Mouse (Mus musculus): Measurements from ENCODE around the gene Hivep3. TPM values are rescaled to one million over a fixed set of nuclear protein-coding genes. Genes with fewer than 3 reads are reported as not detected.
A peak's percentile ranks its signal among the peaks of the same experiment; 100 is the strongest.

Gene Hivep3
- polyA plus RNA-seq, 1 experiment, result 0.54 TPM

DNA sequence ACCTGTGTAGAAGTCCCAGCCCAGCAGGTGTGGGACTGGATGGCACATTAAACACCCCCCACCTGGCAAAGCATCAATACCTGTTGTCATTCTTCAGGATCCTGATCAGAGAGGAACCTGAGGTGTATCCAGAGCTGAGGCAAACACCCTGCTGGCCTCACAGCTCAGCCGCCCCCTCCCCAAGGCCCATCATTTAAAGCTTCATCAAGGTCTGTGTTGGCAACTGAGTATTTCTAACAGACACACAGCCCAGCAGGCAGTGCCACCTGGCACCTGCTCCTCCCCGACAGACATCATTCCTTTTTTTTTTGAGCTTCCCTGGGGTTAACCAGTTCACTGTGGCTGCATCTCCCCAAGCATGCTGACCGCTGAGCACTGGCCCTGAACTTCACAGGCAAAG lies 381.9 kb downstream of the Hivep3 start:
- Histone ChIP-seq H3K79me2 (ENCODE audit: control insufficient read depth, insufficient read depth) (no peaks in the 10 kb centered on the region), H3K36me3 (ENCODE audit: control insufficient read depth, insufficient read depth) (no peaks in the 10 kb centered on the region), H3K4me3 (no peak overlapping the region), H3K27me3 (ENCODE audit: control insufficient read depth, insufficient read depth, insufficient read length) (no peaks in the 10 kb centered on the region), H3K4me2 (ENCODE audit: low read depth) (no peak overlapping the region), H3ac (ENCODE audit: control insufficient read depth, insufficient read length) (no peak overlapping the region)
- no peak for TF ChIP-seq MYOG (IDR thresholded peaks at IDR 0.05; ENCODE audit: control insufficient read depth in 1 of 3, insufficient read depth in 1 of 3, insufficient read length in 2 of 3, low read depth in 2 of 3)
- no peak for TF ChIP-seq SRF (IDR thresholded peaks at IDR 0.05; ENCODE audit: control insufficient read depth, insufficient read length, low read depth)
- TF ChIP-seq USF1 (IDR thresholded peaks at IDR 0.05; ENCODE audit: low read depth), result no peak

- Histone ChIP-seq H3K4me2 (ENCODE audit: low read depth) (no peak overlapping the region), H3K36me3 (ENCODE audit: control insufficient read depth, insufficient read depth) (no peaks in the 10 kb centered on the region), H3K27me3 (ENCODE audit: control insufficient read depth, insufficient read depth, insufficient read length) (no peaks in the 10 kb centered on the region), H3K79me2 (ENCODE audit: control insufficient read depth, insufficient read depth) (no peaks in the 10 kb centered on the region), H3ac (ENCODE audit: control insufficient read depth, insufficient read length) (no peak overlapping the region), H3K4me3 (no peak overlapping the region)
- no peak for TF ChIP-seq POLR2AphosphoS2 (IDR thresholded peaks at IDR 0.05; ENCODE audit: insufficient read length, low read depth)
- TF ChIP-seq MYOG (IDR thresholded peaks at IDR 0.05; ENCODE audit: control insufficient read depth in 1 of 3, insufficient read depth in 1 of 3, insufficient read length in 2 of 3, low read depth in 2 of 3), result no peak
- no peak for TF ChIP-seq TCF3 (IDR thresholded peaks at IDR 0.05; ENCODE audit: insufficient read length, low read depth)
- no peak for TF ChIP-seq POLR2A (IDR thresholded peaks at IDR 0.05; ENCODE audit: insufficient read length, low read depth)
- no peak for TF ChIP-seq TCF12 (IDR thresholded peaks at IDR 0.05; ENCODE audit: insufficient read depth, poor library complexity, severe bottlenecking)
- TF ChIP-seq USF1 (IDR thresholded peaks at IDR 0.05; ENCODE audit: low read depth), result peak; percentile 27
- TF ChIP-seq REST (IDR thresholded peaks at IDR 0.05; ENCODE audit: insufficient read depth, insufficient read length), result no peak
These were observed 382.7 kb downstream of the Hivep3 start for GRCm38 (mm10) chr4:120116312-120116711.

GRCm38 (mm10) chr4:120120276-120120675 lies 386.7 kb downstream of the Hivep3 start:
- Histone ChIP-seq H3K79me2 (ENCODE audit: control insufficient read depth, insufficient read depth) (no peaks in the 10 kb centered on the region), H3ac (ENCODE audit: control insufficient read depth, insufficient read length) (no peak overlapping the region), H3K27me3 (ENCODE audit: control insufficient read depth, insufficient read depth, insufficient read length) (no peaks in the 10 kb centered on the region), H3K36me3 (ENCODE audit: control insufficient read depth, insufficient read depth) (no peaks in the 10 kb centered on the region), H3K4me2 (ENCODE audit: low read depth) (no peak overlapping the region), H3K4me3 (no peak overlapping the region)
- peak; percentile 7 for TF ChIP-seq USF1 (IDR thresholded peaks at IDR 0.05; ENCODE audit: low read depth)
- no peak for TF ChIP-seq MYOG (IDR thresholded peaks at IDR 0.05; ENCODE audit: control insufficient read depth in 1 of 3, insufficient read depth in 1 of 3, insufficient read length in 2 of 3, low read depth in 2 of 3)

GRCm38 (mm10) chr4:120124656-120125055 lies 391.1 kb downstream of the Hivep3 start:
- Histone ChIP-seq H3K27me3 (ENCODE audit: control insufficient read depth, insufficient read depth, insufficient read length) (no peaks in the 10 kb centered on the region), H3K4me3 (no peak overlapping the region), H3K4me2 (ENCODE audit: low read depth) (no peak overlapping the region), H3K79me2 (ENCODE audit: control insufficient read depth, insufficient read depth) (no peaks in the 10 kb centered on the region), H3K36me3 (ENCODE audit: control insufficient read depth, insufficient read depth) (no peaks in the 10 kb centered on the region), H3ac (ENCODE audit: control insufficient read depth, insufficient read length) (no peak overlapping the region)
- no peak for TF ChIP-seq MYOG (IDR thresholded peaks at IDR 0.05; ENCODE audit: control insufficient read depth in 1 of 3, insufficient read depth in 1 of 3, insufficient read length in 2 of 3, low read depth in 2 of 3)
- no peak for TF ChIP-seq POLR2A (IDR thresholded peaks at IDR 0.05; ENCODE audit: insufficient read length, low read depth)
- TF ChIP-seq SRF (IDR thresholded peaks at IDR 0.05; ENCODE audit: control insufficient read depth, insufficient read length, low read depth), result no peak
- no peak for TF ChIP-seq TCF3 (IDR thresholded peaks at IDR 0.05; ENCODE audit: insufficient read length, low read depth)
- TF ChIP-seq CEBPB (IDR thresholded peaks at IDR 0.05; ENCODE audit: insufficient read depth, poor library complexity, severe bottlenecking), result no peak
- no peak for TF ChIP-seq TCF12 (IDR thresholded peaks at IDR 0.05; ENCODE audit: insufficient read depth, poor library complexity, severe bottlenecking)
- TF ChIP-seq MAX (IDR thresholded peaks at IDR 0.05; ENCODE audit: low read depth), result no peak
- no peak for TF ChIP-seq E2F4 (IDR thresholded peaks at IDR 0.05; ENCODE audit: insufficient read depth)
- no peak for TF ChIP-seq REST (IDR thresholded peaks at IDR 0.05; ENCODE audit: insufficient read depth, insufficient read length)
- TF ChIP-seq POLR2AphosphoS2 (IDR thresholded peaks at IDR 0.05; ENCODE audit: insufficient read length, low read depth), result no peak

GRCm38 (mm10) chr4:120126047-120126446 lies 392.5 kb downstream of the Hivep3 start:
- Histone ChIP-seq H3K4me2 (ENCODE audit: low read depth) (no peak overlapping the region), H3K4me3 (no peak overlapping the region), H3K27me3 (ENCODE audit: control insufficient read depth, insufficient read depth, insufficient read length) (no peaks in the 10 kb centered on the region), H3K36me3 (ENCODE audit: control insufficient read depth, insufficient read depth) (no peaks in the 10 kb centered on the region), H3K79me2 (ENCODE audit: control insufficient read depth, insufficient read depth) (no peaks in the 10 kb centered on the region), H3ac (ENCODE audit: control insufficient read depth, insufficient read length) (no peak overlapping the region)
- TF ChIP-seq MYOG (IDR thresholded peaks at IDR 0.05; ENCODE audit: control insufficient read depth in 1 of 3, insufficient read depth in 1 of 3, insufficient read length in 2 of 3, low read depth in 2 of 3) (peak in 1 of 3 experiments; percentile 71), CEBPB (IDR thresholded peaks at IDR 0.05; ENCODE audit: insufficient read depth, poor library complexity, severe bottlenecking) (no peak), MYOD1 (IDR thresholded peaks at IDR 0.05; ENCODE audit: control insufficient read depth in 1 of 3, insufficient read length in 2 of 3, low read depth in 2 of 3) (peak in 2 of 3 experiments; percentile 37 to 40)

GRCm38 (mm10) chr4:120127333-120127732 lies 393.7 kb downstream of the Hivep3 start:
- no peaks in the 10 kb centered on the region for H3K79me2 ChIP-seq (ENCODE audit: control insufficient read depth, insufficient read depth)
- H3ac ChIP-seq (ENCODE audit: control insufficient read depth, insufficient read length), result no peak overlapping the region
- H3K4me2 ChIP-seq (ENCODE audit: low read depth), result no peak overlapping the region
- no peaks in the 10 kb centered on the region for H3K36me3 ChIP-seq (ENCODE audit: control insufficient read depth, insufficient read depth)
- no peak for TF ChIP-seq TCF3 (IDR thresholded peaks at IDR 0.05; ENCODE audit: insufficient read length, low read depth)
- no peak for TF ChIP-seq USF1 (IDR thresholded peaks at IDR 0.05; ENCODE audit: low read depth)
- no peak for TF ChIP-seq MYOG (IDR thresholded peaks at IDR 0.05; ENCODE audit: control insufficient read depth in 1 of 3, insufficient read depth in 1 of 3, insufficient read length in 2 of 3, low read depth in 2 of 3)
- TF ChIP-seq REST (IDR thresholded peaks at IDR 0.05; ENCODE audit: insufficient read depth, insufficient read length), result no peak
- no peak for TF ChIP-seq TCF12 (IDR thresholded peaks at IDR 0.05; ENCODE audit: insufficient read depth, poor library complexity, severe bottlenecking)
- TF ChIP-seq POLR2A (IDR thresholded peaks at IDR 0.05; ENCODE audit: insufficient read length, low read depth), result no peak
- TF ChIP-seq SRF (IDR thresholded peaks at IDR 0.05; ENCODE audit: control insufficient read depth, insufficient read length, low read depth), result no peak
- TF ChIP-seq POLR2AphosphoS2 (IDR thresholded peaks at IDR 0.05; ENCODE audit: insufficient read length, low read depth), result no peak
- no peak for TF ChIP-seq CEBPB (IDR thresholded peaks at IDR 0.05; ENCODE audit: insufficient read depth, poor library complexity, severe bottlenecking)
- TF ChIP-seq MYOD1 (IDR thresholded peaks at IDR 0.05; ENCODE audit: control insufficient read depth in 1 of 3, insufficient read length in 2 of 3, low read depth in 2 of 3), result no peak
- TF ChIP-seq E2F4 (IDR thresholded peaks at IDR 0.05; ENCODE audit: insufficient read depth), result no peak
- no peak for TF ChIP-seq MAX (IDR thresholded peaks at IDR 0.05; ENCODE audit: low read depth)
- H3K27me3 ChIP-seq (ENCODE audit: control insufficient read depth, insufficient read depth, insufficient read length), result no peaks in the 10 kb centered on the region
- no peak overlapping the region for H3K4me3 ChIP-seq

All from myocyte (in vitro differentiated cells).